Mouse (Mus musculus) midbrain, embryonic 16.5 days (tissue): ENCODE measurements around the gene Rps11. TPM values are rescaled to one million over a fixed set of nuclear protein-coding genes. Genes with fewer than 3 reads are reported as not detected.
A peak's percentile ranks its signal among the peaks of the same experiment; 100 is the strongest.
"Not testable (repeated sequence)": the region's sequence is repeated elsewhere in the genome, so short reads cannot be mapped to it uniquely, and the experiment has no call there.

ENCODE experiments used
- ATAC-seq: fragments of 200-750 bp; cut with Nextera tagmentation; 2 replicates; pipeline ENCODE4 v1.8.0; 2017; ENCODE audit warnings: moderate TSS enrichment
- H3K27ac ChIP-seq: fragments of 300-500 bp; sonication (generic); 2 replicates; pipeline ENCODE4 v1.5.1; 2014; ENCODE audit warnings: mild to moderate bottlenecking, low read length, mixed read lengths
- H3K27me3 ChIP-seq: fragments of 300-500 bp; sonication (generic); 2 replicates; pipeline ENCODE4 v1.6.1; 2014; ENCODE audit warnings: low read depth, low read length, mixed read lengths; ENCODE audit not compliant: control insufficient read depth, insufficient read depth
- H3K36me3 ChIP-seq: fragments of 300-500 bp; sonication (generic); 2 replicates; pipeline ENCODE4 v1.6.1; 2014; ENCODE audit warnings: mild to moderate bottlenecking, low read length, moderate library complexity, mixed read lengths; ENCODE audit not compliant: control insufficient read depth, insufficient read depth
- H3K4me1 ChIP-seq: fragments of 300-500 bp; sonication (generic); 2 replicates; pipeline ENCODE4 v1.6.1; 2014; ENCODE audit warnings: mild to moderate bottlenecking, low read length, mixed read lengths; ENCODE audit not compliant: control insufficient read depth, insufficient read depth
- H3K4me2 ChIP-seq: fragments of 300-500 bp; sonication (generic); 2 replicates; pipeline ENCODE4 v1.6.1; 2014; ENCODE audit warnings: mild to moderate bottlenecking, low read length, mixed read lengths
- H3K4me3 ChIP-seq: fragments of 300-500 bp; sonication (generic); 2 replicates; pipeline ENCODE4 v1.5.1; 2014; ENCODE audit warnings: low read depth, mild to moderate bottlenecking, low read length, moderate library complexity, mixed read lengths
- H3K9ac ChIP-seq: fragments of 300-500 bp; sonication (generic); 2 replicates; pipeline ENCODE4 v1.6.1; 2014; ENCODE audit warnings: low read depth, low read length, mixed read lengths
- H3K9me3 ChIP-seq: fragments of 300-500 bp; sonication (generic); replicated peaks from 2 replicates; pipeline ENCODE4 v1.6.1; 2014; ENCODE audit warnings: mild to moderate bottlenecking, low read length, mixed read lengths; ENCODE audit not compliant: control insufficient read depth, poor library complexity, severe bottlenecking
- WGBS: fragments of 180-500 bp; shearing (Covaris S2); extraction: QIAGEN DNeasy Blood & Tissue Kit; methylation state at CpG from one replicate; pipeline ENCODE4 v1.1.7; 2014; 5-methylcytosine and 5-hydroxymethylcytosine counted together
- polyA plus RNA-seq: library from polyadenylated mRNA; unstranded; fragments of >200 nt; fragmentation: Nextera tagmentation; extraction: Ambion mirVana; gene quantifications from 2 replicates; pipeline ENCODE4 v1.2.1, GENCODE M21; 2015

The Rps11 gene
- 657 and 700 TPM in 2 replicates for polyA plus RNA-seq

DNA sequence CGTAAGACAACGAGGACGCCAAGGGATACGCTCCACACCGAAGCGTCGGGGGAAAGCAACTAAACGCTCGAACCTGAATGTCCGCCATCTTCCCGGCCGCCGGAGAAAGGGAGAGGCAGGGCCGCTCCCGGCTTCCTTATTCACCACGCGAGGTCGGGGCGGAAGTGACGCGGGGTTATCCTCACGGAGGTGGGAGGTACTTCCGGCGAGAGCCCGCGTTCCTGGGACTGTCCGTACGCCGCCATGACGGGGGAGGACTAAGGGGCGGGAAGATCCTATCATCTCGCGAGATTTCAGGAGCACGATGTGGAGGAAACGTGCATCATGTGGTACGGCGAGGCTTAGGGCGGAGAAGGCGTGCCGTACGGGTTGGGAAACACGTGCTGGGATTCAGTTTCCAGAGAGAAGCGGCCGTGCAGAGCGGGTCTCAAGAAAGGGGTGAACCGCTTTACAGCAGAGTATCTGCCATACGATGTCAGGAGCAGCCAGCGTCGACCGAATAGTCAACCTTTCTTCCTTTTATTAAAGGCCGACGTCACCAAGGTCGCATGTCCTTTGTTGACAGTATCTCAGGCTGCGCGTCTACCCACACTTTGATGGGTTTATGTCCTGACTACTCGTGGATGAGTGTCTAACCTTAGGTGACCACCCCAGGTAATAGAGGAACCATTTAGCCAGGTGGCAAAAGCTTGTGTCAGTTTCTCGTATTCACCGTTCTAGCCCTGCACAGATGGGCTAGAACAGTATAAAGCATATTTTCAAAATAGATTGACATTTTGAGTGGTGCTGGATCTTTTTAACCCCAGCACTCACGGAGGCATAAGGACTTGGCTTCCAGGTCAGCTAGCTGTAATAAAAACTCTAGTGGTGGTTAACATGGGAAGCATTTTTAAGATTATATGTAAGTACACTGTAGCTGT lies at the start of gene Rps11:
Gene Rps11, minus strand, starts transcription at position 216 of the 920 bp plus-strand sequence.
- Histone ChIP-seq H3K27me3 (no peaks in the 10 kb centered on the region), H3K4me2 (peak within 1 kb of the TSS; percentile 91), H3K9ac (peak within 1 kb of the TSS; percentile 93), H3K27ac (peak within 1 kb of the TSS; percentile 87), H3K36me3 (peaks cover 46% of the 10 kb centered on the region), H3K9me3 (no peaks in the 10 kb centered on the region), H3K4me3 (peak within 1 kb of the TSS; percentile 91), H3K4me1 (peaks cover 42% of the 10 kb centered on the region)
- ATAC-seq: peak; percentile 89
- WGBS: under 1% methylated on average over 59 of the region's 59 CpGs

DNA sequence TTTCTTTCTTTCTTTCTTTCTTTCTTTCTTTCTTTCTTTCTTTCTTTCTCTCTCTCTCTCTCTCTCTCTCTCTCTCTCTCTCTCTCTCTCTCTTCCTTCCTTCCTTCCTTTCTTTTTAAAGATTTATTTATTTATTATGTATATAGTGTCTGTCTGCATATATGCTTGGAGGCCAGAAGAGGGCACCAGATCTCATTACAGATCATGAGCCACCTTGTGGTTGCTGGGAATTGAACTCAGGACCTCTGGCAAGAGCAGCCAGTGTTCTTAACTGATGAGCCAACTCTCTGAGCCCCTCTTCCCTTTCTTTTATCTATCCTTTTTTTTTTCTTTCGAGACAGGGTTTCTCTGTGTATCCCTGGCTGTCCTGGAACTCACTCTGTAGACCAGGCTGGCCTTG lies 49.5 kb upstream of the Rps11 start:
- not testable (repeated sequence) for H3K9ac ChIP-seq, H3K4me3 ChIP-seq, H3K4me2 ChIP-seq, H3K4me1 ChIP-seq, H3K9me3 ChIP-seq, H3K36me3 ChIP-seq, H3K27ac ChIP-seq, ATAC-seq
- H3K27me3 ChIP-seq: peaks cover 58% of the 10 kb centered on the region
- 67% methylated on average over 1 of the region's 1 CpGs for WGBS

DNA sequence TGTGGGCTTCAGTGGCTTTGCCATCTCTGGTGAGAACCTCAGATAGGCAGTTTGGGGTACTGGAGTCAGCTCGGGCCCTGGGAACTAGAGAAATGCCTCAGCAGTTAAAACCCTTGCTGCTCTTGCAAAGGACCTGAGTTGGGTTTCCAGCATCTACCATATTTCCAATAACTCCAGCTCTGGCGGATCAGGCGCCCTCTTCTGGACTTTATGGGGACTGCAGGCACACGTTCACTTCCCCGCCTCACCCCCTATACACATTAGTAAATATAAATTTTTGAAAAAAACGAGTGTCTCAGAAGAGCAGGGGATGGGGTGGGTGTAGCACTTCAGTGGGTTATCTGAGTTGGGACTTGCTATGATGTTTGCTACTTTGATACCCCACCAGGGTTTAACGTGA lies 48.7 kb upstream of the Rps11 start:
- H3K4me1 ChIP-seq: peaks cover 13% of the 10 kb centered on the region
- 64% methylated on average over 7 of the region's 7 CpGs for WGBS
- H3K36me3 ChIP-seq: no peaks in the 10 kb centered on the region
- ATAC-seq: no peak
- no peak overlapping the region for H3K4me2 ChIP-seq
- H3K27me3 ChIP-seq: peaks cover 58% of the 10 kb centered on the region
- no peak overlapping the region for H3K27ac ChIP-seq
- no peak overlapping the region for H3K4me3 ChIP-seq
- no peaks in the 10 kb centered on the region for H3K9me3 ChIP-seq
- no peak overlapping the region for H3K9ac ChIP-seq

DNA sequence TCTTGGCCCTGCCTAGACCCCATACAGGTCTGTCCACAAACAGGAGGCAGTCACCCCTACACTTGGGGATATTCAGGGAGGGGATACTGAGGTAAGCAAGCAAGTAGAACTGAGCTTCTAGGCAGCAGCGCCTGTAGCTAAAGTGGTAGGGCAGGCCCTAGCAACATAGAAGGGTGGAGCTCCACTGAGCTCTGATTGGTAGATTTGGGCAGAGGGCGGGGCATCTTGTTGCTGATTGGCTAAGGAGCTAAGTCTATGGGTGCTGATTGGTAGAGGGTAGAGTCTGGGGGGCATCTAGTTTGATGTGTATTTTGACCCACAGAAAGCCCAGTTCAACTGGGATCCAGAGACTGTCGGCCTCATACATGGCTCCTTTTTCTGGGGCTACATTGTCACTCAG lies 45.3 kb upstream of the Rps11 start:
- H3K27ac ChIP-seq: no peak overlapping the region
- H3K27me3 ChIP-seq: peaks cover 55% of the 10 kb centered on the region
- H3K9ac ChIP-seq: no peak overlapping the region
- no peak for ATAC-seq
- H3K36me3 ChIP-seq: no peaks in the 10 kb centered on the region
- 94% methylated on average over 3 of the region's 3 CpGs for WGBS
- H3K9me3 ChIP-seq: no peaks in the 10 kb centered on the region
- H3K4me3 ChIP-seq: no peak overlapping the region
- peaks cover 12% of the 10 kb centered on the region; the same call in 1 of the 2 replicates for H3K4me1 ChIP-seq
- H3K4me2 ChIP-seq: no peak overlapping the region

DNA sequence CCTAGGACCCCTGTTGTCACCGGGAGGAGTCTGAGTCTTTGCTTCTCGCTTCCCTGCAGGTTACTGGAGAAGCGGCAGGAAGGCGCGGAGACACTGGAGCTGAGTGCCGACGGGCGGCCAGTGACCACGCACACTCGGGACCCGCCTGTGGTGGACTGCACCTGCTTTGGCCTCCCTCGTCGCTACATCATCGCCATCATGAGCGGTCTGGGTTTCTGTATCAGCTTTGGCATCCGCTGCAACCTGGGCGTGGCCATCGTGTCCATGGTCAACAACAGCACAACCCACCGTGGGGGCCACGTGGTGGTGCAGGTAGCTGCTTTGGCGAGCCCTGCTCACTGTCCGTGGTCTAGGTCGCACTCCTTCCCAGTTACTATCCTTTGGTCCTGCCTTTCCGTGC lies 44.4 kb upstream of the Rps11 start:
- Histone ChIP-seq H3K36me3 (no peaks in the 10 kb centered on the region), H3K9ac (0 out of 2 replicates have a peak overlapping the region, but pooled peaks have one; percentile 26), H3K27ac (no peak overlapping the region), H3K4me2 (peak overlapping the region; percentile 22), H3K4me3 (peak overlapping the region; percentile 16), H3K4me1 (peaks cover 16% of the 10 kb centered on the region), H3K27me3 (peaks cover 57% of the 10 kb centered on the region), H3K9me3 (no peaks in the 10 kb centered on the region)
- no peak for ATAC-seq
- WGBS: 2% methylated on average over 24 of the region's 24 CpGs

DNA sequence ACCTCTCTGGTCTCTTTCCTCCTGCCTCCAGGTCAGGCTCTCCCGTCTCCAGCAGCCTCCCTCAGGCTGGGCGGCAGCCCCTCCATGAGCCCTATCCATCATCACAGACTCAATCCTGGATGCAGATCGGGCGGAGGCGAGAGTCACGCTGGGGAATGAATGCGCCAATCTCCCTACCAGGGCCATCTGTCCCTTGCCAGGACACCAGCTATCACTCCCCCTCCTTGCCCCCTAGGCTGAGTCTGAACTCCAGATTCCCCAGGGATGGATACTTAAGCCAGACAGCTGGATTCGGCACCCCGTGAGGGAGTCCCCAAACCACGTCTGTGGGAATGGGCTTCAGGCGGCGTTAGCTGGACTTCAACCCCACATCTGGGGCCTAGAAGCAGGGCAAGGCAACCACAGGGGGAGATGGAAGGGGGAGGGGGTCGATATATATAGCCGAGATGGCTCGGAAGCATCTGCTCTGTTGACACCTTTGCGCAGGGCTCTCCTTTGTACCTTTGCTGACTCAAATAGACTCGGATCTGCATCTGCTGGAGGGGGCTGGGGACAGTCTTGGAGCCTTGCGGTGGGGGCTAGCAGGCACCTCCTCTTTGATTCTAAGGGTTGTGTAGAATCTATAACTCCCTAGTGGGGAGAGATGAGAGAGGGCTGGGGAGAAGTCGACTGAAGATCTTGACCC lies 43.7 kb upstream of the Rps11 start:
- H3K4me1 ChIP-seq: peaks cover 17% of the 10 kb centered on the region
- 2% methylated on average over 19 of the region's 19 CpGs for WGBS
- no peaks in the 10 kb centered on the region for H3K9me3 ChIP-seq
- H3K27ac ChIP-seq: no peak overlapping the region
- H3K9ac ChIP-seq: peak overlapping the region; percentile 14; the same call in 1 of the 2 replicates
- no peak overlapping the region for H3K4me3 ChIP-seq
- no peaks in the 10 kb centered on the region for H3K36me3 ChIP-seq
- H3K27me3 ChIP-seq: peaks cover 64% of the 10 kb centered on the region
- ATAC-seq: no peak
- H3K4me2 ChIP-seq: peak overlapping the region; percentile 22; the same call in 1 of the 2 replicates

DNA sequence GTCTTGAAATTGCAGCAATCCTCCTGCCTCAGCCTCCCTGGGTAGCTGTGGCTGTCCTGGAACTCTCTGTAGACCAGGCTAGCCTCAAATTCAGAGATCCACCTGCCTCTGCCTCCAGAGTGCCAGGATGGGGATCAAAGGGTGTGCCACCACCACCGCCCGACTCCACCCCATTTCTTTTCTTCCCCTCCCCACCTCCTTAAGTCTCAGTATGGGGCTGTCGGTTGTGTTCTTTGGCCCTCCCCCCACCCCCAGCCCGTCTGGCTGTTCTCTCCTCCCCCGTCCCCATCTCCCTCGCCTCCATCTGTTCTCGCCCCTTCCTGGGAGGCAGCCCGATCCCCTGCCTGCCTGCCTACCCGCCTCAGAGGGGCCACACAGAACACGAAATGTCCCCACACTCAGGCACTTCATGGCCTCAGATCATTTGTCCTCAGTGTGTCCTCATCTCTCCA lies 42.7 kb upstream of the Rps11 start:
- Histone ChIP-seq H3K4me2 (no peak overlapping the region), H3K27me3 (peaks cover 64% of the 10 kb centered on the region), H3K9me3 (no peaks in the 10 kb centered on the region), H3K9ac (no peak overlapping the region), H3K4me1 (peaks cover 20% of the 10 kb centered on the region), H3K4me3 (no peak overlapping the region), H3K36me3 (no peaks in the 10 kb centered on the region), H3K27ac (no peak overlapping the region)
- WGBS: 22% methylated on average over 9 of the region's 10 CpGs
- ATAC-seq: no peak

DNA sequence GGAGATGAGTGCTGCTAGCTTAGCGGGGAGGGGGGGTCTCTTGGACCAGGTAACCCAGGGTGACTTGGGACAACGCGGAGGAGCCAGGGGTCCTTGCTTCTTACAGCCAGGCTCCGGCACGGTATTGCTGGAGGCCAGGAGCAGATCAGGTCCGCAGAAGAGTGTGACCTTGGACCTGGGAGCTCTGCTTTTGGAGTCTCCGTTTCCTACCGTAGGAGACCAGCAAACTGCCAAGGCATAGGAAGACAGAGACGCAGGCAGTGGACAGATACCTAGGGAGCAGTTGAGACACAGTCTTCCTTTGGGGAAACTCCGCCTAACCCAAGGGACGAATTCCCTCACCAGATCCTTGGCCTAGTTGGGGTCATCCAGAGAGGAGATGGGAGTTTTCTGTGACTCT lies 41.5 kb upstream of the Rps11 start:
- peaks cover 64% of the 10 kb centered on the region for H3K27me3 ChIP-seq
- no peaks in the 10 kb centered on the region for H3K9me3 ChIP-seq
- no peak overlapping the region for H3K27ac ChIP-seq
- WGBS: 41% methylated on average over 11 of the region's 11 CpGs
- H3K36me3 ChIP-seq: no peaks in the 10 kb centered on the region; the same call in 1 of the 2 replicates
- H3K9ac ChIP-seq: no peak overlapping the region
- H3K4me3 ChIP-seq: no peak overlapping the region
- no peak overlapping the region for H3K4me2 ChIP-seq
- no peak for ATAC-seq
- H3K4me1 ChIP-seq: peaks cover 20% of the 10 kb centered on the region

DNA sequence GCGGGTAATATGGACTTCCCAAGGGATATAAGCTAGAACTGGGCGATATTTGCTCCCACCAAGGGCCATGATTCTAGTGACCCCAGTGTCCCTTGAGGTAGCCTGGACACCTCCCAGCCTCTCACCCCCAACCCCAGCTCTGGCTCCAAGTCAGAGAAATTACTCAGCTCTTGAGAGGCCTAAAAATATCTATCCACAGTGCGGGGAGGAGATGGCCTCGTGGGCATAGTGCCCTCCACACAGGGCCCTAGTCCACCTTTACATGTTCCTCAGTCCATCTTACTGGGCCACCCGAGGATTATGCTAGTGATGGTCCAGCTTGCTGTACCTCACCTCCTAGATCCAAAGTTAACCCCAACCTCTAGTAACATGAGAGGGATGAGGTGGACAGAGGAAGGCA lies 40.6 kb upstream of the Rps11 start:
- no peaks in the 10 kb centered on the region for H3K9me3 ChIP-seq
- H3K27ac ChIP-seq: no peak overlapping the region
- H3K4me3 ChIP-seq: no peak overlapping the region
- peaks cover 5% of the 10 kb centered on the region; the same call in 1 of the 2 replicates for H3K36me3 ChIP-seq
- H3K27me3 ChIP-seq: peaks cover 62% of the 10 kb centered on the region
- H3K9ac ChIP-seq: no peak overlapping the region
- 68% methylated on average over 5 of the region's 5 CpGs for WGBS
- ATAC-seq: no peak
- H3K4me2 ChIP-seq: no peak overlapping the region
- H3K4me1 ChIP-seq: peaks cover 20% of the 10 kb centered on the region
